Mouse (Mus musculus): Measurements from ENCODE around the gene Glipr1l3. TPM values are rescaled to one million over a fixed set of nuclear protein-coding genes. Genes with fewer than 3 reads are reported as not detected.
"Not testable (repeated sequence)": the region's sequence is repeated elsewhere in the genome, so short reads cannot be mapped to it uniquely, and the experiment has no call there.

The Glipr1l3 gene
- polyA plus RNA-seq, 1 experiment: not detected

- H3K36me3 ChIP-seq (ENCODE audit: control insufficient read depth, insufficient read depth, low read length): no peaks in the 10 kb centered on the region
- no peaks in the 10 kb centered on the region for H3K4me1 ChIP-seq (ENCODE audit: control insufficient read depth, insufficient read depth, insufficient read length, low read length)
- no peak overlapping the region for H3K4me3 ChIP-seq (ENCODE audit: low read depth, low read length)
- WGBS: 15% methylated on average over 9 of the region's 9 CpGs
- no peak overlapping the region for H3K27ac ChIP-seq (ENCODE audit: insufficient read depth, low read depth, low read length)
- no peak for TF ChIP-seq POLR2A (IDR thresholded peaks at IDR 0.05; ENCODE audit: low read depth, low read length)
- no peak for TF ChIP-seq CTCF (IDR thresholded peaks at IDR 0.05; ENCODE audit: extremely low read depth, insufficient read length, insufficient replicate concordance, low read depth, low read length)
- H3K27me3 ChIP-seq (ENCODE audit: control insufficient read depth, insufficient read depth, low read length): no peaks in the 10 kb centered on the region
Measured at GRCm38 (mm10) chr10:112138050-112138870, 21.9 kb downstream of the Glipr1l3 start.

- Histone ChIP-seq H3K36me3 (ENCODE audit: control insufficient read depth, insufficient read depth, low read length) (no peaks in the 10 kb centered on the region), H3K27ac (ENCODE audit: insufficient read depth, low read depth, low read length) (no peak overlapping the region), H3K27me3 (ENCODE audit: control insufficient read depth, insufficient read depth, low read length) (no peaks in the 10 kb centered on the region), H3K4me3 (ENCODE audit: low read depth, low read length) (no peak overlapping the region), H3K4me1 (ENCODE audit: control insufficient read depth, insufficient read depth, insufficient read length, low read length) (no peaks in the 10 kb centered on the region)
- TF ChIP-seq CTCF (IDR thresholded peaks at IDR 0.05; ENCODE audit: extremely low read depth, insufficient read length, insufficient replicate concordance, low read depth, low read length): no peak
- TF ChIP-seq POLR2A (IDR thresholded peaks at IDR 0.05; ENCODE audit: low read depth, low read length): no peak
- 89% methylated on average over 3 of the region's 3 CpGs for WGBS
Measured at GRCm38 (mm10) chr10:112132194-112132593, 27.9 kb downstream of the Glipr1l3 start.

GRCm38 (mm10) chr10:112127682-112128230, 32.4 kb downstream of the Glipr1l3 start:
- 73% methylated on average over 6 of the region's 6 CpGs for WGBS
- not testable (repeated sequence) for H3K36me3 ChIP-seq (ENCODE audit: control insufficient read depth, insufficient read depth, low read length); H3K27ac ChIP-seq (ENCODE audit: insufficient read depth, low read depth, low read length); H3K27me3 ChIP-seq (ENCODE audit: control insufficient read depth, insufficient read depth, low read length); H3K4me1 ChIP-seq (ENCODE audit: control insufficient read depth, insufficient read depth, insufficient read length, low read length); H3K4me3 ChIP-seq (ENCODE audit: low read depth, low read length)

GRCm38 (mm10) chr10:112125090-112125489, 35.0 kb downstream of the Glipr1l3 start:
- 28% methylated on average over 2 of the region's 2 CpGs for WGBS
- not testable (repeated sequence) for H3K27ac ChIP-seq (ENCODE audit: insufficient read depth, low read depth, low read length); H3K27me3 ChIP-seq (ENCODE audit: control insufficient read depth, insufficient read depth, low read length); H3K4me1 ChIP-seq (ENCODE audit: control insufficient read depth, insufficient read depth, insufficient read length, low read length); H3K4me3 ChIP-seq (ENCODE audit: low read depth, low read length); H3K36me3 ChIP-seq (ENCODE audit: control insufficient read depth, insufficient read depth, low read length)

- H3K27ac ChIP-seq (ENCODE audit: insufficient read depth, low read depth, low read length): no peak overlapping the region
- 85% methylated on average over 7 of the region's 7 CpGs for WGBS
- TF ChIP-seq CTCF (IDR thresholded peaks at IDR 0.05; ENCODE audit: extremely low read depth, insufficient read length, insufficient replicate concordance, low read depth, low read length): no peak
- TF ChIP-seq POLR2A (IDR thresholded peaks at IDR 0.05; ENCODE audit: low read depth, low read length): no peak
Measured at GRCm38 (mm10) chr10:112110401-112110800, 49.7 kb downstream of the Glipr1l3 start.

GRCm38 (mm10) chr10:112105785-112106184, 54.3 kb downstream of the Glipr1l3 start:
- TF ChIP-seq CTCF (IDR thresholded peaks at IDR 0.05; ENCODE audit: extremely low read depth, insufficient read length, insufficient replicate concordance, low read depth, low read length): peak; percentile 48; the same call in 1 of the 2 replicates
- WGBS: 4% methylated on average over 5 of the region's 5 CpGs
- not testable (repeated sequence) for H3K4me1 ChIP-seq (ENCODE audit: control insufficient read depth, insufficient read depth, insufficient read length, low read length); H3K27me3 ChIP-seq (ENCODE audit: control insufficient read depth, insufficient read depth, low read length); H3K4me3 ChIP-seq (ENCODE audit: low read depth, low read length); H3K27ac ChIP-seq (ENCODE audit: insufficient read depth, low read depth, low read length); H3K36me3 ChIP-seq (ENCODE audit: control insufficient read depth, insufficient read depth, low read length)

More at GRCm38 (mm10) chr10:112110401-112110800, 49.7 kb downstream of the Glipr1l3 start:
- Histone ChIP-seq H3K36me3 (ENCODE audit: control insufficient read depth, insufficient read depth, low read length) (no peaks in the 10 kb centered on the region), H3K4me3 (ENCODE audit: low read depth, low read length) (no peak overlapping the region), H3K4me1 (ENCODE audit: control insufficient read depth, insufficient read depth, insufficient read length, low read length) (no peaks in the 10 kb centered on the region), H3K27me3 (ENCODE audit: control insufficient read depth, insufficient read depth, low read length) (no peaks in the 10 kb centered on the region)

Other genes starting within 250 kb of the Glipr1l3 start
- gene Krr1, start 187.7 kb downstream of the Glipr1l3 start, polyA plus RNA-seq (2012; rRNA removed): 0.83 and 1.2 TPM in 2 replicates
- 11.2 and 13.2 TPM in 2 replicates for gene Glipr1, start 157.7 kb downstream of the Glipr1l3 start, polyA plus RNA-seq (2012; rRNA removed)
- gene Glipr1l1, start 100.1 kb downstream of the Glipr1l3 start, polyA plus RNA-seq (2012; rRNA removed): not detected in 2 replicates
- not detected in 2 replicates for gene Glipr1l2, start 77.0 kb downstream of the Glipr1l3 start, polyA plus RNA-seq (2012; rRNA removed)
- not detected in 2 replicates for gene Caps2, start 3.3 kb upstream of the Glipr1l3 start, polyA plus RNA-seq (2012; rRNA removed)
- 0.09 and 0.18 TPM in 2 replicates for gene Kcnc2, start 110.8 kb upstream of the Glipr1l3 start, polyA plus RNA-seq (2012; rRNA removed)

Data from small intestine, adult 2 months (tissue).